Mouse (Mus musculus) hindbrain, embryonic 11.5 days (tissue): ENCODE measurements around the gene Tmem151a. TPM values are rescaled to one million over a fixed set of nuclear protein-coding genes. Genes with fewer than 3 reads are reported as not detected.
A peak's percentile ranks its signal among the peaks of the same experiment; 100 is the strongest.

Experiments used
- ATAC-seq: fragments of 200-750 bp; cut with Nextera tagmentation; 2 replicates; pipeline ENCODE4 v1.8.0; 2017; ENCODE audit warnings: mild to moderate bottlenecking, moderate TSS enrichment, moderate library complexity; ENCODE audit not compliant: low FRiP score
- DNase-seq: peaks from one replicate; pipeline ENCODE4 v3.0.0-alpha.2; 2015; ENCODE audit warnings: low spot score
- H3K27ac ChIP-seq: fragments of 300-500 bp; sonication (generic); 2 replicates; pipeline ENCODE4 v1.5.1; 2014; ENCODE audit warnings: mild to moderate bottlenecking, low read depth, low read length
- H3K27me3 ChIP-seq: fragments of 300-500 bp; sonication (generic); 2 replicates; pipeline ENCODE4 v1.6.1; 2014; ENCODE audit warnings: mild to moderate bottlenecking, low read length, moderate library complexity, mixed read lengths; ENCODE audit not compliant: control insufficient read depth, insufficient read depth
- H3K36me3 ChIP-seq: fragments of 300-500 bp; sonication (generic); 2 replicates; pipeline ENCODE4 v1.6.1; 2014; ENCODE audit warnings: mild to moderate bottlenecking, low read length, moderate library complexity, mixed read lengths; ENCODE audit not compliant: control insufficient read depth, insufficient read depth
- H3K4me1 ChIP-seq: fragments of 300-500 bp; sonication (generic); replicated peaks from 2 replicates; pipeline ENCODE4 v1.6.1; 2014; ENCODE audit warnings: low read length, mixed read lengths; ENCODE audit not compliant: control insufficient read depth, insufficient read depth
- H3K4me2 ChIP-seq: fragments of 300-500 bp; sonication (generic); replicated peaks from 2 replicates; pipeline ENCODE4 v1.6.1; 2014; ENCODE audit warnings: mild to moderate bottlenecking, low read depth, low read length
- H3K4me3 ChIP-seq: fragments of 300-500 bp; sonication (generic); 2 replicates; pipeline ENCODE4 v1.5.1; 2014; ENCODE audit warnings: low read depth, low read length
- H3K9ac ChIP-seq: fragments of 300-500 bp; sonication (generic); 2 replicates; pipeline ENCODE4 v1.6.1; 2014; ENCODE audit warnings: low read depth, low read length
- H3K9me3 ChIP-seq: fragments of 300-500 bp; sonication (generic); 2 replicates; pipeline ENCODE4 v1.6.1; 2016; ENCODE audit warnings: low read length; ENCODE audit not compliant: control insufficient read depth
- WGBS: fragments of 180-500 bp; shearing (Covaris S2); extraction: QIAGEN DNeasy Blood & Tissue Kit; methylation state at CpG from one replicate; pipeline ENCODE4 v1.1.7; 2014; 5-methylcytosine and 5-hydroxymethylcytosine counted together
- polyA plus RNA-seq: library from polyadenylated mRNA; unstranded; fragments of >200 nt; fragmentation: Nextera tagmentation; extraction: Ambion mirVana; gene quantifications from 2 replicates; pipeline ENCODE4 v1.2.1, GENCODE M21; 2014

Tmem151a gene
- polyA plus RNA-seq, 1 experiment from 2014 or later = 1.6 TPM

- Histone ChIP-seq H3K4me2 (peak overlapping the region; percentile 94), H3K27me3 (no peaks in the 10 kb centered on the region), H3K36me3 (peaks cover 4% of the 10 kb centered on the region; the same call in 1 of the 2 replicates), H3K4me1 (peaks cover 24% of the 10 kb centered on the region), H3K27ac (peak overlapping the region; percentile 75), H3K4me3 (peak overlapping the region; percentile 69), H3K9me3 (no peaks in the 10 kb centered on the region), H3K9ac (peak overlapping the region; percentile 86)
- ATAC-seq (peak; percentile 33), DNase-seq (peak; percentile 61)
- 4% methylated on average over 24 of the region's 31 CpGs for WGBS
Measured at GRCm38 (mm10) chr19:5097521-5098362, 12.4 kb upstream of the Tmem151a start.

DNA sequence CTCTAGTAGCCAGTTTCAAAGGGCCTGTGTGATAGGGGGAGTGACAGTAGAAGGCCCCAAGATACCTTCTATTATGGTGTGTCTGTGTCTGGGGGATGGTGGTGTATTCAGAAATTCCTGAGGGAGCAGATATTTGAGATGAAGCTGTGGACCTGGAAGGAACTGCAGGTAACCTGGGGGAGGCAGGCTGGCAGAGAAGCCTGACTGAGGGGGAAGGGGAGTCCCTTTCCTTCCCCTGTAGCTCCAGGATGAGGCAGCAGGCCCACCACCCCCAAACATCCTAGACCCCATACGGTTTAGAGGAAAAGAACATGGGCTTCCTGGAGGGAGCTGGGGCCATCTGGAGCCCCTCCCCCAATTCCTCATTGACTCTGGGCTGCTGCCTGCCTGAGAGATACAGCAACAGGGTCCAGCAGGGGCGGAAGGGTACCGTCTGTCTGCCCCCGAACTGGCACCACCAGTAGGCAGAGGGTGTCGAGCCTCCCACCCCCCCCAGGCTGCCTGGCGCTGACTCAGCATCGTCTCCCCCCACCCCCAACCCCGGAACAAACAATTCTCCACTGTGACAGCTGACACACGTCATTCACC lies 10.7 kb upstream of the Tmem151a start:
- H3K4me2 ChIP-seq = peak overlapping the region; percentile 94
- H3K36me3 ChIP-seq = peaks cover 4% of the 10 kb centered on the region; the same call in 1 of the 2 replicates
- no peaks in the 10 kb centered on the region for H3K9me3 ChIP-seq
- ATAC-seq (no peak), DNase-seq (peak; percentile 44)
- H3K4me3 ChIP-seq = peak overlapping the region; percentile 69
- 0 out of 2 replicates have a peak overlapping the region, but pooled peaks have one; percentile 75 for H3K27ac ChIP-seq
- WGBS = 7% methylated on average over 9 of the region's 9 CpGs
- H3K4me1 ChIP-seq = peaks cover 24% of the 10 kb centered on the region
- H3K27me3 ChIP-seq = no peaks in the 10 kb centered on the region
- peak overlapping the region; percentile 86 for H3K9ac ChIP-seq

GRCm38 (mm10) chr19:5094746-5095417 lies 9.6 kb upstream of the Tmem151a start:
- Histone ChIP-seq H3K27me3 (no peaks in the 10 kb centered on the region), H3K4me3 (peak overlapping the region; percentile 20), H3K4me2 (peak overlapping the region; percentile 94), H3K9ac (peak overlapping the region; percentile 1; the same call in 1 of the 2 replicates), H3K27ac (peak overlapping the region; percentile 70), H3K9me3 (no peaks in the 10 kb centered on the region), H3K36me3 (no peaks in the 10 kb centered on the region), H3K4me1 (peaks cover 24% of the 10 kb centered on the region)
- DNase-seq (no peak), ATAC-seq (no peak; the same call in 1 of the 2 replicates)
- 38% methylated on average over 11 of the region's 11 CpGs for WGBS

DNA sequence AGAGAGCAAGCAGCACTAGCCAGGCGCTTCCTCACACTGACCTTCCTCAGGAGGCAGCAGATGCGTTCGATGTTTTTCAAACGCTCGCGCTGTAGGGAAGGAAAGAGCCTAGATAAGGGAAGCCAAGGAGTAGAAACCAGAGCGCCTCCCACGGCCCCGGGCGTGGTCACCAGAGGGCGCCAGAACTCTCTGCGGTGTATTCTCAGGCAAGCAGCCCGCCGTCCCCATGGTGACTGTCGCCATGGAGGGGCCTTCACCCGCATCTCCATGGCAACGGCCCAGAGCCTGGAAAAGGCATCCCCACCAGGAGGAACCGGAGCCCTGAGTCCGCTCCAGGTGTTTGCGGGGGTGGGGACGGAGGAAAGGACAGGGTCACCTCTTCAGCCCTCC lies 8.9 kb upstream of the Tmem151a start:
- WGBS = under 1% methylated on average over 21 of the region's 21 CpGs
- Histone ChIP-seq H3K9me3 (no peaks in the 10 kb centered on the region), H3K27me3 (no peaks in the 10 kb centered on the region), H3K4me2 (peak overlapping the region; percentile 94), H3K4me3 (peak overlapping the region; percentile 20), H3K36me3 (no peaks in the 10 kb centered on the region), H3K9ac (peak overlapping the region; percentile 1; the same call in 1 of the 2 replicates), H3K27ac (peak overlapping the region; percentile 70), H3K4me1 (peaks cover 24% of the 10 kb centered on the region)
- peak; percentile 100 for DNase-seq
- peak; percentile 59 for ATAC-seq

DNA sequence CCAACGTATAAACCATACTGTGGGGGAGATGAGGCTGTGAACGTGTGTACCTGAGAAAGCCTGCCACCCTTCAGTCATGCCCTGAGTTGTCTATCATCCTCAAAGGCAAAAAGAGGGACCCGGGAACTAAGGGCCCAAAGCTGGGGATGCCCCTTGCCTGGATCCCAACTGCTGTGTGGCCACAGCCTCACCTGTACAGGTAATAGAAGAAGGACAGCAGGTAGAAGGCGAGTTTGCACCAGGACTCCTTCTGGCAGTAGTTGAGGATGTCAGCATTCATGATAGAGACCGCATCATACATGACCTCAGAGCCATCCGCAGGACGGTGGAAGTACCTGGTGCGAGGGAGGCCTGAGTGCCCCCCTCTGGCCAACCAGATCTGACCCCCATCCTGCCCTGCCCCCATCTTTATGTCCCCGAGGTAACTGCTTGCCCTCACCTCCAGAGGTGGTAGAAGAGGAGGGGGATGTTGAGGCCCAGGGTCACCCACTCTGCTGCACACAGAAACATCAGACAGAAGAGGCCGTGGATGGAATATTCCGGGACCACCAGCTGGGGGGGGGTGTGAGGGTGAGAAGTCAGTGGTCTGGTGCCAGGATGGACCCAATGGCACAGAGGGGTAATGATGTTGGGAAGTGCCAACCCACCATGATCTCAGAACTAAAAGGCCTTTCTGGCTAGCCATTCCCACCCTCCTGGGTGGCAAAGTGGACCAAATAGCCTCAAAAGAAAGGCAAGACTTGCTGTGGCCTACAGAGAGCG lies 8.3 kb upstream of the Tmem151a start:
- H3K9me3 ChIP-seq = no peaks in the 10 kb centered on the region
- H3K4me3 ChIP-seq = no peak overlapping the region
- H3K9ac ChIP-seq = no peak overlapping the region
- H3K4me2 ChIP-seq = no peak overlapping the region
- 78% methylated on average over 12 of the region's 12 CpGs for WGBS
- no peak for ATAC-seq
- H3K4me1 ChIP-seq = peaks cover 24% of the 10 kb centered on the region
- H3K27me3 ChIP-seq = no peaks in the 10 kb centered on the region
- H3K36me3 ChIP-seq = no peaks in the 10 kb centered on the region
- no peak for DNase-seq
- no peak overlapping the region for H3K27ac ChIP-seq

- WGBS = 96% methylated on average over 8 of the region's 10 CpGs
- H3K9ac ChIP-seq = no peak overlapping the region
- no peak overlapping the region for H3K4me3 ChIP-seq
- no peak overlapping the region for H3K27ac ChIP-seq
- no peaks in the 10 kb centered on the region for H3K27me3 ChIP-seq
- H3K36me3 ChIP-seq = no peaks in the 10 kb centered on the region
- H3K9me3 ChIP-seq = no peaks in the 10 kb centered on the region
- peaks cover 26% of the 10 kb centered on the region for H3K4me1 ChIP-seq
- no peak overlapping the region for H3K4me2 ChIP-seq
- no peak for ATAC-seq
- no peak for DNase-seq
Measured at GRCm38 (mm10) chr19:5092083-5092482, 6.8 kb upstream of the Tmem151a start.

DNA sequence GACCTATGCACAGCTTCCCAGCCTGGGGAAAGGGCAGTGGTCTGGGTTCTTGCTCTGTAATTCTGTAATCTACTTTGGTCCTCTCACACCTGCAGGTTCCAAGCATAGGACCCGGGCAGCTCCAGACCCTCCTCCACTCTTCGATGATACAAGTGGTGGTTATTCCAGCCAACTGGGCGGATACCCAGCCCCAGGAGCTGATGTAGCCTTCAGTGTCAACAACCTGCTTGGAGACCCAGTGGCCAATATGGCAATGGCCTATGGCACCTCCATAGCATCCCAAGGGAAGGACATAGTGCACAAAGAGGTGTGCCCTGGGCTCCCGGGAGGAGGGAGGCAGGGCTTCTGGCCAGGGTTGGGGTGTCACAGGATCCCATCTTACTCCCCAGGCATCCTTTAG lies 4.0 kb upstream of the Tmem151a start:
- peaks cover 10% of the 10 kb centered on the region for H3K4me1 ChIP-seq
- peak overlapping the region; percentile 90 for H3K4me3 ChIP-seq
- DNase-seq (no peak), ATAC-seq (no peak)
- peak overlapping the region; percentile 66 for H3K4me2 ChIP-seq
- H3K36me3 ChIP-seq = no peaks in the 10 kb centered on the region
- H3K9ac ChIP-seq = no peak overlapping the region
- H3K27me3 ChIP-seq = peaks cover 22% of the 10 kb centered on the region
- 87% methylated on average over 4 of the region's 4 CpGs for WGBS
- H3K27ac ChIP-seq = no peak overlapping the region
- no peaks in the 10 kb centered on the region for H3K9me3 ChIP-seq
